Mouse (Mus musculus) kidney, postnatal 25 days (tissue): ENCODE data around the gene Birc2.
A peak's percentile ranks its signal among the peaks of the same experiment; 100 is the strongest.

ENCODE experiments used
- DNase-seq, 2 experiments: peaks; one replicate each; pipeline ENCODE4 v3.0.0; 2021; ENCODE audit warnings: mixed read lengths in 2 of 2

Birc2 gene

DNA sequence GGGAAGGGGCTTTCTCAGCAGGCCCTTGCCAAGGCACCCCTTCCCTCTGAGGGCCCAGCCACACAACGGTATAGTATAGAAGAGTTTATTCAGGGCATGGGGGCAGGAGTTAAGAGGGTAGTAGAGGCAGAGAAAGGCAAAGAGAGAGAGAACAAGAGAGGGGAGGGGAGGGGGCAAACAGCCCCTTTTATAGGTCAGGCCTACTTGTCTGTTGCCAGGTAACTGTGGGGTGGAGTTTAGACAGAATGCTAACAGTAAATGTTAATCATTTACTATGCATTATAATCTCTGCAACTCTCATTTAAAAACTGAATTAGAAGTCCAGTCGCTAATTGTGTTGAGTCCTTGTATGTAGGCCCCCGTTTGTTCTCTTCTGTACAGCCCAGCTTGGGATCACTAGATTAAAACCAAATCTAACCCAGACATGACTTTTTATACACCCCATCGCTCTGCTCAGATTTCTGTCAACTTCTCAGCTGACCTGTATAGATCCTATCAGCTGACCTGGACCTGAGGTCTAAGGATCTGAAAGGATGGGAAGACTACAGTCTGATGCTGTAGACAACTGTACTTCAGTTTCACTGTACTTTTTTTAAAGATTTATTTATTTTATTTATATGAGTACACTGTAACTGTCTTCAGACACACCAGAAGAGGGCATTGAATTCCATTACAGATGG, 8.5 kb upstream of the Birc2 start:
- peak in 1 of 2 experiments; percentile 34 for DNase-seq

DNA sequence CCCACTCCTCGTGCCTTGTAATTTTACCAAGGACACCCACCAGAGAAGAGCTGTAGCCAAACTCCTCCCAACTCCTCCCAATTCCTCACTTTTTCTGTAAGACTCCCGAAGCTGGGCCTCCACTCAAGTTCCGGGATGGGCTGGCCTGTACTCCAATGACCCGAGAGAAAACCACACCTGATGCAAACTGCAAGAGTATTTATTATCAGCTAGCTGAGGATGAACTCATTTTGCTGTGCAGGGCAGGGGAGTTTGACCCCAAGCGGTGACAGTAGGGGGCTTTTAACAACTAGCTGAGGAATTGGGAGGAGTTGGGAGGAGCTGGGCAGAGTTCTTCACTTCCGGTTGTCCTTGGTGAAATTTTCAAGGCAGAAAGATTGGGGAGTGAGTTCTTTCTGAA, 4.4 kb upstream of the Birc2 start:
- DNase-seq: no peak

DNA sequence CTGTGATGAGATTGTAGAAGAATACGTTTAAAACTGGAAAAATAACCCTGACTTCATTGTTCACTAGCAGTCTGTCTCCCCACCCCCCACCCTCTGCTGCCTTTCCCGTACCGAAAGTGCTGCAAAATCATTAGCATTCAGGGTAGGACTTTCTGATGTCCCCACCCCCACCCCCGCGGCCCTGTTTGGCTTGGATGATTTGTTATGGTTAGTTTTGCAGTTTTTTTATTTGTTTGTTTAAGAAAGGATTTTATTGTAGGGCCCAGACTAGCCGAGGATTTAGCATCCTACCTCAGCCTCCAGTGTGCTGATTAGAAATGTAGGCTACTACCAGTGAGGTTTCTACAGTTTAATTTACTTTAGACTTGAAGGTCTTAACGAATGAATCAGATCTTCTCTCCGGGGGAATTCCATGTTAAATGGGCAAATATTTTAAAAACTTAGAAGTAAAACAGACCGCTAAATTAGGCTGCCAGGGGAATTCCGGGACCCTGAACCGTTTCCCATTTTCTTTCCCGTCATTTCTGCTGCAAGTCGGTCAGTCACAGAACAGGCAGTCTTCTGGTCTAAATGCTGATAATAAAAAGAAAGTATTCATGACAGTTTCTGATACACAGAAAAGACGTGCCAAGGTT, 1.1 kb upstream of the Birc2 start:
- no peak for DNase-seq

DNA sequence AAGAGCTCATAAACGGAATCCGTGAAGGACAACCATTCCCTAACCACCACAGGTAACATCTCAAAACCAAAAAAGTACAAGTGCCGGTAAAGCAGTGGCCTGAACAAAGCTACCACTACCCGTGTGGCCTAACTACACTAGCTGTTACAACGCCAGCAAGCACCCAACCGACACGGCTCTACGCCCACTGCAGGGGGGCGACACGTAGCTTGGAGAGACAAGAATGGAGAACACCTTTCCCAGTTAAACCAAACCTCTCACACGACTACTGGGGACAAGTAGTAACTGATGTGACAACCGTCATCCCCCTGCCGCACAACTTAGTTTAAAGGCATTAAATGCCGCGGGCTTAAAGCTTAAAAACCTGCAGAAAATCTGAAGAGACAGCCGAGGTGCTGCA, 533 bp downstream of the Birc2 start:
- DNase-seq: peak; percentile 41 to 70

DNA sequence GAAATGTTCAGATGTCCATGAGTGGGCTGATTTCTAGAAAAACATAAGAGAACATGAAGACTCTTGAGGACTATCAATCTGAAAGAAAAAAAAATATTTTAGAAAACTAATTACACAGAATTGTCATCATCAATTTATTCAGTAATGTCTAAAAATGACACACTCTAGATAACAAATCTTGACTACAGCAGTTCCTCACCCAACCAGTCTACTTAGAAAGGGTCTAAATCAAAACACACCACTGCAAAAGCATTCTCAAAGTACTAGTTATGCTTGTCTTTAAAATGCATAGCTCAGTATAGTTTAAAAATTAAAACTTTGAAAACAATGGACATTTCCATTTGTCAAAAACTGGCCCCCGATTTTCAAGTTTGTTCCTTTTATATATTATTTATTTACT, 1.6 kb downstream of the Birc2 start:
- DNase-seq: no peak

DNA sequence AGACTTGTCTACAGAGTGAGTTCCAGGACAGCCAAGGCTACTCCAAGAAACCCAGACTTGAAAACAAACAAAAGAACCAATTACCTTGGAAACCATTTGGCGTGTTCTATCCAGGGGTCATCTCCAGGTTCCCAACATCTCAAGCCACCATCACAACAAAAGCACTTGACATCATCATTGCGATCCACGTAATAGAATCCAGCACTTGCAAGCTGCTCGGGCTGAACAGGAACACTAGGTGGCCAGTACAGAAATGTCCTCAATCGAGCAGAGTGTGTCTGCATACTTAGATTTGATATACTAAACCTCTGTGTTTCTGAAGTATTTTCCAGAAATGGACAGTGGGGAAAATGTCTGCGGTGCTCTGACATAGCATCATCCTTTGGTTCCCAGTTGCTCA, 3.4 kb downstream of the Birc2 start:
- DNase-seq: no peak

DNA sequence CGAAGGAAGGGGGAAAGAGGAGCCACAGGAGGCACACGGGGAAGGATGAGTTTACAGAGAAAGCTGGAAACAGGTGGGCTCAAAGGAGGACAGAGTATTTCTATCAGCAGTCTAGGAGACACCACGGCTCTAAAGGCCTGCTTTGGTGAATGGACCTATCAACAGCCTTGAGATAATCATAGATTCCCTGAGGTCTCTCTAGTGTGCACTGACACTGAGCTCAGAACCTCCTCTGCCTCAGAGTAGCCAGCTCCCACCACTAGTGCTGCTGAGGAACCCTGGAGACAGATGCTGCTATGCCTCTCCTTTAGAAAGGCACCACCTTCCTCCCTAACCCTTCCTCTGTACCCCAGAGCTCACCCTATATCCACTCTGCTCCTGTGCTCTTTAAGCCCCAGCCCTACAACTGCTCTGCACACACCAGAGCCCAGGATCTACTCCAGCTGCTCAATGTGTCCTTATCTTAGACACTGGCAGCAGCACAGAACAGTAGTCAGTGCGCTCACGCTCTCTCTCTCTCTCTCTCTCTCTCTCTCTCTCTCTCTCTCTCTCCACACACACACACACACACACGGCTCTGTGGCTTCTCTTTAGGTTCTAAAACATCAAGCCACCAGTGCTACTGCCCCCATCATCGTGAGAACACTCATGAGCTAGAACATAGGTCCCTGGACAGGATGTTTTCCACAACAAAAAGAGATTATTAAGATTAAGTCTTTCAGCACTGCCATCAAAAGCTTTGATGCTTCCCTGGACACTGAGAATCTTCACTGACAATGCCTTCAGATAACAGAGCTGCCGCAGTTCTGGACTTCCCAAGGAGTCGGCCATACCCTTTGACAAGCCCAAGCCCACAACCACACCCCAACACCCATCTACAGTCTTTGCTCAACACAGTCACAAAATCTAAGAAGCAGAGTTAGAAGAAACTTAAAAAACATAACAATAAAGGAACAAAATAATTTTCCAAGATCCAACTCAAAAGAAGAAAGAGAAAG, 7.0 kb downstream of the Birc2 start:
- DNase-seq: no peak

DNA sequence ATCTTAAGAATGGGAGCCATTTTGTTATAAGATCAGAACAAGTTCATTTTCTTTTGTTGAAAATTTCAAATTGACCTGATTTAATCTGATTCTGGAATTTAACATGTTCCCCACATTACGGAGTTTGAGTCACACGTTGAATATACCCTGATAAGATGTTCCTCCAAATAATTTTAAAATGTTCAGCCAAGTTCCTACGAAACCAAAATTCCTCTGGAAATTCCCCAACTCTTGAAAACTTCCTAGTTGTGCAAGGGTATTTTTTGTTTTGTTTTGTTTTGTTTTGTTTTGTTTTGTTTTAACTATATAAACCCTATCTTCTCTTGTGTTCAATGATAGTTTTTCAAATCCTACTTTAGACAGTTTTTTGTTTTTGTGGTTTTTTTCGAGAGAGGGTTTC, 8.2 kb downstream of the Birc2 start:
- no peak for DNase-seq

DNA sequence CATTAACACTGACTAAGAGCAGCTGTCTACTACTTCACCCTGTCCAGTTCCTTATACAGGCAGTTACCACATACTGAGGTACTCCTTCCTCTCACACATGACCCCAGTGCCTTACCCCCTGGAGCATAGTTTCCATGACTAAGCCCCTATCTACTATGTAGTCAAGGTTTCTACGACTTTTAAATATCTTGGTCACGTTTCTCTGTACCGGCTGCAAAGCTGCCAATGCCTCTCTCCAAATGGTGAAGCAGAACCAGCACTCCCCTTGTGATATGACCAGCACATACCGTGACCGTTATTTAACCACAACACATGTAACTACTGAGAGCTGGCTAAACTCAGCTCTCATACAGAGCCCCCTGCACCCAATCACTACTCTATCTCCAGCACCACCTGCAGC, 11.9 kb downstream of the Birc2 start:
- no peak for DNase-seq

DNA sequence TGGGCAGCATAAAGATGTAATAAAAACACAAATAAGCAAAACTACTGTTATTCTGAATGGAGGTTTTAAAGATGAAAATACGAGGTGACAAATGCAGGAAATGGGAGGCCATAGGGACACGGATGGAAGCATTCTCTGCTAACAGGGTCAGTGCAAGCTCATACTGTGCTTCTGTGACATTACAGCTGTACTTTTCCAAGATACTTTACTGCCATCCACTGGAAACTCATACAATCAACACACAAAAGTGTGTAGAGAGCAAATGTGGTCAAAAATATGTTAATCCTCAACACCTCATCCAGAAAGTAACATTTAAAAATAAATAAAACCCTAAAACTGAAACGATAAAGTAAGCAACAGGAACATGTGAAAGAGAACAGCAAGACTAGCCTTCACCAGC, 14.1 kb downstream of the Birc2 start:
- no peak for DNase-seq

DNA sequence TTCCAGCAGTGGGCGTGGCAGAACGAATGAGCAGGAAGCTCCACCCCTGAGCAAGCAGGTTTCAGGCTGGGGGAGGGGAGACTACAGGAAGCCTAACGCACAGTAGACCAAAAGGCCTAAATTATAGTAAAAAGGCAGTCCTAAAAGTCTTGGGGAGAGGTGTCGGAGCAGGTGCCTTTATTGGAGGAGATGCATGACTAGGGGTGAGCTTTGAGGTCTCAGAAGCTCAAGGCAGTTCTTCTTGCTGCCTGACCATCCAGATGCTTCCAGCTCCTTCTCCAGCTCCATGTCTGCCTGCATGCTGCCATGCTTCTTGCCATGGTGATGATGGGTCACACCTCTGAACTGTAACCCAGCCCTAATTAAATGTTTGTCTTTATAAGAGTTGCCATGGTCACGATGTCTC, 31.8 kb downstream of the Birc2 start:
- DNase-seq: no peak

DNA sequence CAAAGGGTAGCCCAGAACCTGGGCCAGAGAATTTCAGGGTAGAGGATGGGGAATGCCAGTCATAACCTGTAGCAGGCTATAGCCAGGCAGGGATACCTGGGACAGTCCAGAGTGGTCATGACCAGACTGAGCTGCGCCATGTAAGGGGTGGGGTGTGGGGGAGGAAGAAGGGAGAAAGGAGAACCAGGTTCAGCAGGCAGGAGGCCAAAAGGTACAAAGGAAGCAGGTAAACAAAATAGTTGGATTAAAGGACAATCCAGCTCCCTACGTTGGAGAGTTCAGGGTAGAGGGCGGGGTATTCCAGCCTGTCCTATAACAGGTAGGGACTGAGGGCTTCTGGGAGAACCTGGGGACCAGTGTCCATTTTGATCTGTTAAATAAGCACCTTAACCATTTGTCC, 38.3 kb downstream of the Birc2 start:
- peak; percentile 44 to 60 for DNase-seq

DNA sequence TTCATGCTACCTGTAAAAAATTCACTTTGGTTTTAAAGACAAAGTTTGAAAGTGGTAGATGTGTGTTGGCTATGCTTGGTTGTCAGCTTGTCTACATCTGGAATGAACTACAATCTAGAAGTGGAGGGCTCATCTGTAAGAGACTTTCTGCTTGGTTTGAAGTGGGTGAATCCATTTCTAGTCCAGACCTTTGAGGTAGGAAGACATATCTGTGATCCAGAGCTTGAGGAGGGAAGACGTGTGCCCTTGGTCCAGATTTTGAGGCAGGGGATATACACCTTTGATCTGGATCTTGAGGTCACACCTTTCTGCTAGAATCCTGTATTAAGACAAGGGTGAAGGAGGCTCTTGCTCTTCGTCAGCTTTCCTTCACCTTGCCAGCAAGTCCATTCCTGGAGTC, 39.3 kb downstream of the Birc2 start:
- no peak for DNase-seq

DNA sequence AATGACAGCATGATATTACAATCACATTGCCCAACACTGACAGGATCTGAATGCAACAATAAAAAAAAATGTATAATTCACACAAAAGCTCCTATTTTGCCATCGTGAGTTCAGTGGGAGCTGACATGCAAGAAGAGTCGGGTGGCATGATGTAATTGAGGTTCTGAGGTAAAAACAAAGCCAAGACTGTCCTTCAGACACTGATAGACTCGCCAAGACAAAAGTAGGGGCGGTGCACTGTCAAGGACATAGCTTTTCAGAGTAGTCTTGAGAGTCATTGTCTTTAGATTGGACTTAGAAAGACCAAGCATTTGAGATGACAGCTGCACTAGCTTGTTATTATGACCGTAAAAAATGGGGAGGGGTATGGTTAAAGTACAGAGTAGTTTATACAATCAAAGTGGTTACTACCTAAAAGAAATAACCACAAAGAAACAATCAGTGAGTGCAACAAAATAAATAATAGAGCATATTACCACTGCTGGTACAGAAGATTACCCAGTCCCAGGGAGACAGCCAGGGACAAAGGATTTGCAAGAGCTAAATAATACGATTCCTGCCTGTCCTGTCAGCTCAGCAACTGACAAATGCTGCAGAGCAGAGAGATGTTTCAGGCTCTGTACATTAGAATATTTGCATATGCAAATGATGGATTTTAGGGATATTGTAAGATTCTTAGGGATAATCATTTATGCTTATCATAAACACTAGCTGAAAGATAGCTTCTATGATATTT, 40.6 kb downstream of the Birc2 start:
- DNase-seq: no peak

DNA sequence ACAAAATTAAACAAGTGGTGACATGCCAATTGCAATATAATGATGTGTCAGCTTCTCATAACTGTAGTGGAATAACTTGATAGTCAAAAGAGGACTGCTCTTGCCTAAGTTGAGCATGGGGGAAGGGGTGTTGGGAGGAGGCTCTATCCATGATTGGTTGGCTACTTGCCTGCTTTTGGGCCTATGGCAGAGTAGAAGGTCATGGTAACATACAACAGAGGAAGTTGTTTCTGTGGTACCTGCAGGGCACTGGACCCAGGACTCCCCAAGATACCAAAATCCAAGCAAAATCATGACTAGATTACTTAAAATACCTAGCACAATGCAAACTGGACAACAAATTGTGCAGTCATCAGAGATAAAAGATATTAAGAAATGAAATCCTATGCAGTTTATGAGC, 41.3 kb downstream of the Birc2 start:
- DNase-seq: no peak

DNA sequence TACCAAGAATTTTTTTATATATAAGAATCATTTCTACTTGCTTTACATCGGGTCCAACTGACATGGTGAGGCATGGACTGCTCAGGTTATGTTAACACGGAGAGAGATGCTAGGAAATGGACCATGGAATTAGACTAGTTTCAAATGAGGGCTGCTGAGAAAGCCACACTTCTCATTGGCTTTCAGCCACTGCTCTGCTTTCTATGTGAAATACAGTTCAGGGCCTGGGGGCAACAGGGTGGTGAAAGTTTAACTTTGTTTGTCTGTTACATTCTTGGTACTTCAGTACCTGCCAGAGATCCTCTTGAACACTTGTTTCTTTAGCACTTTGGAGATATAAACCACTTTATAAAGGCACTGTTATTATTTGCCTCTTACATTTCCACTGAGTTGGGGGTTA, 43.3 kb downstream of the Birc2 start:
- DNase-seq: peak; percentile 64 to 73

DNA sequence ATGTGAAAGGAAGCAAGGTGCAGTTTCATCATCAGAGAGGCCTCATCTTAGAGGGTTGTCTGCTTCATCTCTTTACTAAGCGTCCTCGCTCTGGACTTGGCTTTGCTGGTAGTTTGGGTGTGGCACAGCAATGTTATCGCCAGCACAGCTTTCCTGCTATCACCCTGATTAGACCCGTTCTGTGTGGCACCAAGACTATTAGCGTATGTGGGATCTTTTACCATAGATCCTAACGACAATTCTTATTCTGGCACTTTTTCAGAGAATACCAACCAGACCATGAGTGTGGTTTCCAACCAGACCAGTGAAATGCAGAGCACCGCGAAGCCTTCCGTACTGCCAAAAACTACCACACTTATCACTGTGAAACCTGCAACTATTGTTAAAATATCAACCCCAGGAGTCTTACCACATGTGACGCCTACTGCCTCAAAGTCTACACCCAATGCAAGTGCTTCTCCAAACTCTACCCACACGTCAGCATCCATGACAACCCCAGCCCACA, 46.2 kb downstream of the Birc2 start:
- DNase-seq: no peak

DNA sequence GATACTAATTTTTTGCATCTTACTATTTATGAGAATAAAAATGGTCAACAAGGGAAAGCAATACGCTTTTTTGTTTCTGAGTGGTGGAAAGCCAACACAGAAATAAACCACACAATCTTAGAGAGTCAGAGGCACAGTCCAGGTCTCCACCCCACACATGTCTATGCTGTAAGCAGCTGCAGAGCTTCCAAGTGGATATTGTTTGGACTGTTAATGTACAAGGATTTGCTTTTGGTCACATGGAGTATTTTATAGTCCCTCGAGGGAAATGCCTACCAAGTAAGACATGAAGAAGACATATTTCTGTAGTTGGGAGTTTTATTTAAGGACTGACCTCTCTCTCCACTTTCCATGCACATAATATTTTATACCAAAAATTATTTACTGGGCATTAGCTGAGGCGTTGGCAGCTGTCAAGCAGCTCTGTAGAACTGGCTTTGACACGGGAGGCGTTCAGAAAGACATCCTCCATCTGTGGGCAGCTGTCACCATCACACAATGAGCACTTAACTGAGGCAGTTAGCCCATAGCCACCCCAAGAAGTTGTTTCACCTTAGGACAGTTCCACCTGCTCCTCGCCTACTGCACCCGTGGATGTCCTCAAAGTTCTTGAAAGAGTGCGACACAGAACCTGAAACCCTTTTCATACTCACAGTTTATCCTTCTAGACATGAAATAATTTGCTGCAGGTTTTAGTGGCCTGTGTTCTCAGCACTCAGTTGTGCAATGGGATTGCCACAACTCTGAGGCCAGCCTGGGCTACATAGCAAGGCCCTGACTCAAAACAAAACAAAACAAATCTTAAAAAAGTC, 46.9 kb downstream of the Birc2 start:
- no peak for DNase-seq

DNA sequence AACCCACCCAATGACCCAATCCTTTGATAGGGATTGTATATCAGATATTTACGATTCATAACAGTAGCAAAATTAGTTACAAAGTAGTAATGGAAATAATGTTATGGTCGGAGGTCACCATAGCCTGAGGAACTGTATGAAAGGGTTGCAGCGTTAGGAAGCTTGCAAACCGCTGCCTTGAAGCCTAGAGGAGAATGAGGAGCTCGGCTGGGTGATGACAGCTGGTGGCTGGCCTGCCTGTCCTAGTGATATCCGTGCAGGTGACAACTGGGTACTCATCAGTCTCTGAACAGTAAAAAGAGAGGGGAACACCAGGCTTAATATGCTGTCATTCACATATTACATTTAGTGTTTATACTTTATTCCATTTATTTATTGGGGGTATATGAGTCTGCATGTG, 48.5 kb downstream of the Birc2 start:
- no peak for DNase-seq

DNA sequence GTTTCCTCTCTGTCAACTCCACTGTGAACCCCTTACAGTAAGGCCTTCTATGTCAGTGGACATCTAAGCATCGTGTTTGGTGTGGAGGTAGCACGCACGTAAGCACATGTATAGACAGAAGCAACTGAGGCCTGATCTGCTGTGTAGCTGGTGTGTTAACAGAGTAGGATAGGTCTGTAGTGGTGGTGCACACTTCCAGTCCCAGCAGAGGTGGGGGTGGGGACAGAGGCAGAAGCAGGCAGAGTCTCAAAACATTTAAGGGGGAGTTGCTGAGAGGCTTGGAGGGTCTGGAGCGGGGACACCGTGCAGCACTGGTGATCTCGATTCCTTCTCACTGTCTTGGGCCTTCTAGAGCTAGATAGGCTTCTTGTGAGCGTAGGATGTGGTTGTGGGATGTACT, 50.8 kb downstream of the Birc2 start:
- no peak for DNase-seq

DNA sequence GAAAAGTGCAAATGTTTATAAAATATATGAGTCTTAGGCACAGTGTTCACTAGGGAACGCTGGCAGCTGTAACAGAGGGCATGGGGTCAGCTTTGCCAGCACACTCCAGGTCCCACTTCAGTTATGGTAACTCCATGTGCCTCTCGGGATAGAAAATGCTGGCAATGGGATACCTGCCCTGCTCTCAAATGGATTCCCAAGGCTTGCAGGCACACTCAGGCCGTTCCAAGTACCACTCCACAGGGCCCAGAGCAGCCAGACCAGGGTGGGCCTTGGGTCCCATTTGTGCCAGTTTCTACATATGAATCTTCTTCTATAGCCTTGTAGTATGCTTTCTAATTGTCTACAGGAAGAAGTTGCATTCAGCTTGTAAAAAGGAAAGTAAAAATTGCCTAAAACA, 51.5 kb downstream of the Birc2 start:
- DNase-seq: no peak

DNA sequence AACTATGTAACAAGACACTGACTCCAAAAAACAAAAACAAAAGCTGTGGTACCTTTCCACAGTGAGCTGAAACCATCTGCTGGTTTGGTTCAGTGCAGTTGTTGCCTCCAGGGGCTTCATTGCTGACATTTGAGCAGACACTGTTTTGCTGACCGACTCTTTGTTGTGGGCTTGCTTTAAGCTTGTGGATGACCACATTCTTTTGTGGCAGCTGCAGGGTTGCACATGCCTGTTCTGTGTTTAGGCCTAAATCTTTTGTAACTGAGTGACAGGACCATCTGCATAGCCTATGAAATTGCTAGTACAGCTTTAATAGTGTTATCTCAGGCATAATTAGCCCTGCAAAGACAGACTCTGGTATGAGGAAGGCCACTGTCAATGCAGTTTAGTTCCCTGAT, 52.2 kb downstream of the Birc2 start:
- DNase-seq: no peak
